In genomic region chr7:99360021-99360802, GRCm38 (mm10) we compare ENCODE assay signal across 8 mouse cellular contexts. TPM values are rescaled to one million over a fixed set of nuclear protein-coding genes. Genes with fewer than 3 reads are reported as not detected.
DNase-seq lines count a peak whose midpoint lies in the region; ATAC-seq and TF ChIP-seq lines count a peak whose summit lies in the region.

No protein-coding gene starts in this region.

- WGBS in hindbrain, embryonic 13.5 days = 4% methylated on average over 10 of the region's 10 CpGs
- 16% methylated on average over 10 of the region's 10 CpGs for WGBS in lung, embryonic 16.5 days

- 0 out of 2 replicates have a peak overlapping the region, but pooled peaks have one; percentile 14 for H3K4me2 ChIP-seq in CH12.LX (ENCODE audit: insufficient read depth, low read depth, poor library complexity, severe bottlenecking)
- H3K4me2 ChIP-seq in hindbrain, embryonic 13.5 days = peak overlapping the region; percentile 29; the same call in 1 of the 2 replicates
- H3K4me2 ChIP-seq in lung, embryonic 16.5 days (ENCODE audit: low read depth, low read length) = peak overlapping the region; percentile 32

- in situ Hi-C loops in CH12.LX (cut with MboI; ENCODE audit: low pct_ligation_motif_present, low pct_unique_long_range_greater_than_20kb, low sequenced_read_pairs) = loop anchor here (5.0 to 10.0 kb wide), 3 partner anchors 33 to 195 kb away; partner anchors contain the start of gene Map6

- intact Hi-C loops in gastrocnemius, adult 2 months (cut with DNase I) = no loop called here

- peak; percentile 55 for TF ChIP-seq POLR2A in CH12.LX (IDR thresholded peaks at IDR 0.05; ENCODE audit: low read depth, low read length)

- peak; percentile 98 for ATAC-seq in hindbrain, embryonic 13.5 days (ENCODE audit: low FRiP score)
- ATAC-seq in lung, embryonic 16.5 days (ENCODE audit: low read depth) = peak; percentile 94

- no peaks in the 10 kb centered on the region for H3K27me3 ChIP-seq in CH12.LX (replicated peaks)
- no peaks in the 10 kb centered on the region for H3K27me3 ChIP-seq in hindbrain, embryonic 13.5 days
- H3K27me3 ChIP-seq in lung, embryonic 16.5 days (ENCODE audit: control insufficient read depth, insufficient read depth, low read depth, low read length) = no peaks in the 10 kb centered on the region

- H3K79me2 ChIP-seq in CH12.LX (replicated peaks; ENCODE audit: control insufficient read depth, extremely low read depth, insufficient read depth, poor library complexity, severe bottlenecking) = no peaks in the 10 kb centered on the region

- H3K9ac ChIP-seq in CH12.LX (ENCODE audit: insufficient read depth, low read depth) = peak overlapping the region; percentile 51
- H3K9ac ChIP-seq in hindbrain, embryonic 13.5 days = peak overlapping the region; percentile 64
- peak overlapping the region; percentile 40 for H3K9ac ChIP-seq in lung, embryonic 16.5 days (ENCODE audit: low read length)

- no peak for TF ChIP-seq EP300 in CH12.LX (IDR thresholded peaks at IDR 0.05; ENCODE audit: low read length)

- TF ChIP-seq RAD21 in CH12.LX (IDR thresholded peaks at IDR 0.05; ENCODE audit: low read depth, low read length) = no peak

- no peak for TF ChIP-seq CTCF in CH12.LX (conservative IDR thresholded peaks at IDR 0.05 in 1 of 2, IDR thresholded peaks at IDR 0.05 in 1 of 2; ENCODE audit: low read depth in 2 of 2, low read length in 2 of 2)
- no peak for TF ChIP-seq CTCF in gastrocnemius, adult 2 months (IDR thresholded peaks at IDR 0.05)

- peak; percentile 96 for DNase-seq in CH12.LX (ENCODE audit: extremely low read depth)
- DNase-seq in c-Kit-positive CD71-negative TER-119-negative erythroid progenitor cells, embryonic 14.5 days (ENCODE audit: low read depth) = peak; percentile 32
- peak; percentile 92 for DNase-seq in gastrocnemius, adult 2 months
- peak; percentile 64 to 73 for DNase-seq in layer of hippocampus, postnatal 36 days
- peak; percentile 89 for DNase-seq in retina, postnatal 1 day
- no peak for DNase-seq in cerebellum, adult 11-12 months

- dilution Hi-C loops in CH12.LX (cut with MboI; ENCODE audit: extremely low pct_ligation_motif_present, extremely low pct_unique_long_range_greater_than_20kb, low sequenced_read_pairs) = no loop called here

- H3K9me3 ChIP-seq in CH12.LX (replicated peaks; ENCODE audit: low read length) = no peaks in the 10 kb centered on the region
- no peaks in the 10 kb centered on the region for H3K9me3 ChIP-seq in hindbrain, embryonic 13.5 days
- no peaks in the 10 kb centered on the region; the same call in 1 of the 2 replicates for H3K9me3 ChIP-seq in lung, embryonic 16.5 days (ENCODE audit: control insufficient read depth, low read length)

- no peaks in the 10 kb centered on the region for H3K36me3 ChIP-seq in CH12.LX (replicated peaks in 1 of 2; ENCODE audit: control insufficient read depth in 1 of 2, insufficient read depth in 1 of 2, low read length in 1 of 2)
- H3K36me3 ChIP-seq in hindbrain, embryonic 13.5 days = no peaks in the 10 kb centered on the region
- no peaks in the 10 kb centered on the region for H3K36me3 ChIP-seq in lung, embryonic 16.5 days (ENCODE audit: control insufficient read depth, insufficient read depth, low read length)

- peak overlapping the region in 1 of 3 experiments; percentile 47 for H3K4me3 ChIP-seq in CH12.LX (replicated peaks in 1 of 3; ENCODE audit: low read depth in 2 of 3, low read length in 2 of 3, poor library complexity in 1 of 3)
- peak overlapping the region; percentile 11; the same call in 1 of the 2 replicates for H3K4me3 ChIP-seq in gastrocnemius, adult 2 months
- H3K4me3 ChIP-seq in hindbrain, embryonic 13.5 days = no peak overlapping the region
- no peak overlapping the region; the same call in 1 of the 2 replicates for H3K4me3 ChIP-seq in lung, embryonic 16.5 days (ENCODE audit: low read length)

- H3K27ac ChIP-seq in CH12.LX (ENCODE audit: insufficient read depth, low read depth) = peak overlapping the region; percentile 51
- peak overlapping the region; percentile 89 for H3K27ac ChIP-seq in gastrocnemius, adult 2 months
- peak overlapping the region; percentile 98 for H3K27ac ChIP-seq in hindbrain, embryonic 13.5 days
- H3K27ac ChIP-seq in lung, embryonic 16.5 days (ENCODE audit: low read length) = peak overlapping the region; percentile 93

- H3K4me1 ChIP-seq in CH12.LX (ENCODE audit: control insufficient read depth in 1 of 2, insufficient read depth in 2 of 2) = peaks cover 25 to 42% of the 10 kb centered on the region in 2 experiments
- peaks cover 61% of the 10 kb centered on the region for H3K4me1 ChIP-seq in hindbrain, embryonic 13.5 days (replicated peaks)
- H3K4me1 ChIP-seq in lung, embryonic 16.5 days (replicated peaks; ENCODE audit: control insufficient read depth, insufficient read depth, low read length) = peaks cover 38% of the 10 kb centered on the region

TF ChIP-seq in CH12.LX, 34 proteins besides CTCF, POLR2A, EP300 and RAD21:
- no peak for TF ChIP-seq MEF2A (IDR thresholded peaks at IDR 0.05; ENCODE audit: borderline replicate concordance, low read depth, low read length)
- no peak for TF ChIP-seq GABPA (IDR thresholded peaks at IDR 0.05; ENCODE audit: insufficient replicate concordance, low read depth, low read length)
- TF ChIP-seq NELFE (IDR thresholded peaks at IDR 0.05; ENCODE audit: low read depth, low read length) = peak; percentile 13; the same call in 1 of the 2 replicates
- TF ChIP-seq SMC3 (IDR thresholded peaks at IDR 0.05; ENCODE audit: low read depth, low read length) = no peak
- no peak for TF ChIP-seq ZNF384 (IDR thresholded peaks at IDR 0.05; ENCODE audit: low read depth, low read length)
- TF ChIP-seq HCFC1 (IDR thresholded peaks at IDR 0.05; ENCODE audit: low read depth, low read length) = no peak; the same call in 1 of the 2 replicates
- no peak for TF ChIP-seq NRF1 (IDR thresholded peaks at IDR 0.05; ENCODE audit: low read depth, low read length)
- no peak for TF ChIP-seq MYC (IDR thresholded peaks at IDR 0.05; ENCODE audit: low read depth, low read length)
- TF ChIP-seq CHD2 (IDR thresholded peaks at IDR 0.05; ENCODE audit: low read length) = peak; percentile 21; the same call in 1 of the 2 replicates
- no peak for TF ChIP-seq ZKSCAN1 (IDR thresholded peaks at IDR 0.05; ENCODE audit: borderline replicate concordance, low read depth, low read length)
- TF ChIP-seq PAX5 (IDR thresholded peaks at IDR 0.05; ENCODE audit: low read length) = no peak
- no peak; the same call in 1 of the 2 replicates for TF ChIP-seq MAX (IDR thresholded peaks at IDR 0.05; ENCODE audit: low read length)
- no peak for TF ChIP-seq BHLHE40 (IDR thresholded peaks at IDR 0.05; ENCODE audit: low read depth, low read length)
- peak; percentile 53; the same call in 1 of the 2 replicates for TF ChIP-seq TCF12 (IDR thresholded peaks at IDR 0.05; ENCODE audit: low read depth, low read length)
- no peak; the same call in 1 of the 2 replicates for TF ChIP-seq ELF1 (IDR thresholded peaks at IDR 0.05; ENCODE audit: low read depth, low read length)
- TF ChIP-seq MAFK (IDR thresholded peaks at IDR 0.05; ENCODE audit: insufficient replicate concordance, low read length) = no peak
- TF ChIP-seq USF2 (conservative IDR thresholded peaks at IDR 0.05; ENCODE audit: low read depth, low read length) = no peak
- TF ChIP-seq UBTF (IDR thresholded peaks at IDR 0.05; ENCODE audit: low read depth, low read length) = no peak; the same call in 1 of the 2 replicates
- no peak for TF ChIP-seq CHD1 (IDR thresholded peaks at IDR 0.05; ENCODE audit: low read depth, low read length)
- TF ChIP-seq TBP (conservative IDR thresholded peaks at IDR 0.05; ENCODE audit: low read depth, low read length) = peak; percentile 49; the same call in 1 of the 2 replicates
- peak; percentile 60 for TF ChIP-seq ETS1 (conservative IDR thresholded peaks at IDR 0.05; ENCODE audit: low read depth, low read length)
TF ChIP-seq in CH12.LX: peak in this region for 5.

RNA-seq across cellular contexts. Expression of gene Serpinh1, which starts 7.2 kb away (rescaled TPM):
- total RNA-seq in CH12.LX (2012; rRNA removed) = not detected in 2 replicates
- total RNA-seq in CH12.LX (2014; rRNA removed) = not detected in 2 replicates
- not detected in 2 replicates for polyA plus RNA-seq in CH12.LX (2012; ENCODE audit: insufficient read length, low read depth)
- total RNA-seq in gastrocnemius, adult 2 months (2021) = 100 to 1,000 TPM in 1 of 2 experiments, 10 to 100 TPM in 1; 47.0 to 124 TPM
- 394 and 407 TPM in 2 replicates for polyA plus RNA-seq in hindbrain, embryonic 13.5 days (2015; fragmentation: Nextera tagmentation; extraction: Ambion mirVana)
- 10 to 100 TPM; 25.7 to 34.6 TPM for total RNA-seq in layer of hippocampus, postnatal 36 days (2021)
- 1,678 and 1,766 TPM in 2 replicates for polyA plus RNA-seq in lung, embryonic 16.5 days (2015; fragmentation: Nextera tagmentation; extraction: Ambion mirVana)

RNA-seq across cellular contexts. Expression of gene Gdpd5, which starts 21.0 kb away (rescaled TPM):
- total RNA-seq in CH12.LX (2012; rRNA removed) (7.5 and 9.1 TPM in 2 replicates), CH12.LX (2014; rRNA removed) (2.4 and 2.8 TPM in 2 replicates)
- 7.0 and 9.0 TPM in 2 replicates for polyA plus RNA-seq in CH12.LX (2012; ENCODE audit: insufficient read length, low read depth)
- total RNA-seq in gastrocnemius, adult 2 months (2021) = 1 to 10 TPM; 5.4 to 6.7 TPM
- polyA plus RNA-seq in hindbrain, embryonic 13.5 days (2015; fragmentation: Nextera tagmentation; extraction: Ambion mirVana) = 53.2 and 55.3 TPM in 2 replicates
- total RNA-seq in layer of hippocampus, postnatal 36 days (2021) = 10 to 100 TPM; 19.1 to 19.9 TPM
- polyA plus RNA-seq in lung, embryonic 16.5 days (2015; fragmentation: Nextera tagmentation; extraction: Ambion mirVana) = 22.4 and 24.1 TPM in 2 replicates

Comparison
In these comparisons a context has a peak if more than half of its experiments do, and no peak if none do; other contexts are left out.
1. RNA of gene Serpinh1, which starts 7.2 kb away (total RNA-seq): 47.0 to 124 TPM in gastrocnemius, adult 2 months and 25.7 to 34.6 TPM in layer of hippocampus, postnatal 36 days; not detected in CH12.LX; every median in the first group is over 10 times any median in the second.
2. Peak in every context shown above with its lines, with median percentiles within 50 percentile points of each other: H3K27ac ChIP-seq, H3K4me2 ChIP-seq and H3K9ac ChIP-seq.